Mouse (Mus musculus): ENCODE measurements at regions not wholly inside any gene's neighbourhood (a gene's known extent, or its start where the extent isn't known, plus 50 kb on each side); places are given as distances from the start of the nearest gene placed in this dataset.

DNA sequence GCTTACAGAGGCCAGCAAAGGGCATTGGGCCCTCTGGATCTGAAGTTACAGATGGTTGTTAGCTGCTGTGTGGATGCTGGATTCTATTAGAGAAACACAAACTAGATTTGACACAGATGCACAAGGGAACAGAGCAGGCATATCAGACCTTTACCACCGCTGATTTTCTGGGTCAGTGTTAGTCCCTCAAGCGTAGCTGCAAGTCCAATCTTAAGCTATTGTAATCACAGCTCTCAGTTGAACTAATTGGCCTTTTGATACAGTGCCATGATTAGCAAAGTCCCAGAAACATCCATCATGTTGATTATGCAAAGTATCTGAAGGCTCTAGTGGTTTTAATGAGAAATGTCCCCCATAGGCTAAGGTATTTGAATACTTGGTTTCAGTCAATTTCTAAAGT is 54.2 kb upstream of the Plppr5 start:
- no peak for ATAC-seq (replicated peaks; ENCODE audit: low read depth, poor library complexity, severe bottlenecking)

GRCm38 (mm10) chr3:117508090-117508489 is 66.5 kb upstream of the Plppr5 start:
- ATAC-seq (replicated peaks; ENCODE audit: low read depth, poor library complexity, severe bottlenecking), result 0 out of 2 replicates have a peak, but pooled peaks have one; percentile 22

- no peak for ATAC-seq (replicated peaks; ENCODE audit: low read depth, poor library complexity, severe bottlenecking)
Measured at GRCm38 (mm10) chr3:117506151-117506723, 68.4 kb upstream of the Plppr5 start.

DNA sequence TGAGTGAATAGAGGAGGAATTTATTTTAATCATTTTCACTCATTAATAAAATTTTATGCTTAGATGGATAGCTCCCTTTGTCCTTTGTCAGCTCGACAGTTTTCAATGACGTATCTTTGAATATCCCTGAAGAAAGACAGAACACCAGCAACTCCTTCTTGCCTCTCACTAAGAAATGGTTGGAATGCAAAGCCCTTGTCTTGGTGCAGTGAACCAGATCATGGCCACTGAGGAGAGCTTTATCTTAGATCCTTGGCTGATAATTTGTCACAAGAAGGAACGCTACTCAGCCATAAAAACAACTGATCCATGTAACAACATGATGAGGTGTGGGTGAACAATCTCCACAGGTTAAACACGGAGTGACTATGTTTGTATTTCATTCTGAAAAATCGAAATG is 73.5 kb upstream of the Plppr5 start:
- no peak for ATAC-seq (replicated peaks; ENCODE audit: low read depth, poor library complexity, severe bottlenecking)

GRCm38 (mm10) chr3:117498138-117498897 is 76.3 kb upstream of the Plppr5 start:
- peak; percentile 66 for ATAC-seq (replicated peaks; ENCODE audit: low read depth, poor library complexity, severe bottlenecking)

DNA sequence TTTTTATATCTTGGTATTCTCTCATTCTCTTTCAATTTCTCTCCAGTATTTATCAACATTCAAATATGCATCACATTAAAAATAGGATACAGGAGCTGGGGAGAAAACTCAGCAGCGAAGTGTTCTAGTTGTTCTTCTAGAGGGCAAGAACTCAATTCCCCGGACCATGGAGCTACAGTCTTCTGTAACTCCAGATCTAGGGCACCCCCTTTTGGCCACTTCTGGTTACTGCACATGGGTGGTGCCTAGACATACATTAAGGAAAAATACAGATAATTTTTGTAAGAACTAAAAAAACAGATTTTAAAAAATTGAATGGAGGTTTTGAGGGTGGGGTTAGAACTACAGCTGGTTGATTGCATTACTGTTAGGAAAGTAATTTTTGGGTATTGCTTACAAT is 80.5 kb upstream of the Plppr5 start:
- ATAC-seq (replicated peaks; ENCODE audit: low read depth, poor library complexity, severe bottlenecking), result peak; percentile 86

- ATAC-seq (replicated peaks; ENCODE audit: low read depth, poor library complexity, severe bottlenecking), result no peak
Measured at GRCm38 (mm10) chr3:117487281-117488027, 87.2 kb upstream of the Plppr5 start.

GRCm38 (mm10) chr3:117486351-117486750 is 88.3 kb upstream of the Plppr5 start:
- no peak for ATAC-seq (replicated peaks; ENCODE audit: low read depth, poor library complexity, severe bottlenecking)

GRCm38 (mm10) chr3:117480131-117480530 is 94.5 kb upstream of the Plppr5 start:
- ATAC-seq (replicated peaks; ENCODE audit: low read depth, poor library complexity, severe bottlenecking), result no peak

GRCm38 (mm10) chr3:117459507-117459906 is 98.8 kb upstream of the Plppr4 start:
- ATAC-seq (replicated peaks; ENCODE audit: low read depth, poor library complexity, severe bottlenecking), result no peak

DNA sequence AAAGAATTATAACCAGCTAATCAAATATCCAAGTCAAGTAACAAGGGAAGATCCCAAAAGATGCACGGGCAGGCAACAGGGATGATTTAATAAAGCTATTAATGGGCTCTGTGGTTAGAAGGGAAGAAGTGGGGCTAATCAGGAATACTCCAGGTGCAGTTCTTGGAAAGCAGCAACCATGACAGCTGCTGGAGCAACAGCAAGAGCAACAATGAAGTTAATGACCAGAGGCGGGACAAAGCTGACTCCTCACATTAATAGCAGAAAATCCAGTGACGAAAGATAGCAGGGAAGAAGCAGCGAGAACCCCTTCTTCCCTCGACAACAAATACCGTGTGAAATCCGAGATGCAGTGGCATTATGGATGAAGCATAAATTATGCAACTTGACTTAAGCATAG is 89.9 kb upstream of the Plppr4 start:
- ATAC-seq (replicated peaks; ENCODE audit: low read depth, poor library complexity, severe bottlenecking), result no peak

GRCm38 (mm10) chr3:117441887-117442286 is 81.2 kb upstream of the Plppr4 start:
- no peak for ATAC-seq (replicated peaks; ENCODE audit: low read depth, poor library complexity, severe bottlenecking)

DNA sequence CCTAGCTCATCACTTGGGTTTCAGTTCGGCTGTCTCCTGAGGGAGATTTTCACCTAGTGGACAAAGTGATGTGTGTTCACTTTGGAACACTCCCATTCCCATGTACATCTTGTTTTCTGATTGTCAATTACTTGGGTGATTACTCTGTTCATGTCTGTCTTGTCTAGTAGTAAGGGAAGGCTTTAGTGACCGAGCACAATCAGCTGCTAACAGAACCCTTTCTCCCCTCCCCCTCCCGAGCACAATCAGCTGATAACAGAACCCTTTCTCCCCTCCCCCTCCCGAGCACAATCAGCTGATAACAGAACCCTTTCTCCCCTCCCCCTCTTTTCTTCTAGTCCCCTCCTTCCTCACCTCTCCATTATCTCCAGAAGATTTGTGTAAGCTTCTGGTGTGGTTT is 79.6 kb upstream of the Plppr4 start:
- no peak for ATAC-seq (replicated peaks; ENCODE audit: low read depth, poor library complexity, severe bottlenecking)

DNA sequence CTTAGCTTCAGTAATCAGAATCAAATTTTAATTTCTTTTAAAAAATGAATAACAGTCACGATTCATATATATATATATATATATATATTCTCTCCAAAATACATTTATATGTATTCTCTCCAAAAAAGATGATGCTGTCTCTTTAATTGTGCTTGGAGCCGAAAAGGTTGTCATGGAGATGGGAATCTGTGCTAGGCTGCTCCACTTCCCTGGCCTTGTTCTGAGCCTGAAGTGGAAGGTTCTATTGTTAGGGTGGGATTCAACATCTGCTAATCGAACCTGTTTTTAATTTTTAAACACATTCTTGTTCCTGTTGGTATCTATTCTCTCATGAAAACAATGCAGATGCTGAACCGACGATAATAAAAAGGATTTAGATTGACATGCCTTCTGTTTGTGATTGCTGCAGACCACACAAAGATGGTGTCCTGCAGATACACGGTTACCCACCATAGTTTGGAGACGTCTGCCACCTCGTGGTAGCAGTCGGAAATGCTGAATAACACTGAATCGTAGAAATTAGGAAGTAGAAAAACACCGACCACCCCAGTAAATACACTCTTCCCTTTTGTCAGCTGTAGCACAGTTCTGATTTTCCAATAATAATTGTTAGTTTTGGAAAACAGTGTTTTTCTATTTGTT is 77.9 kb upstream of the Plppr4 start:
- peak; percentile 99 for ATAC-seq (replicated peaks; ENCODE audit: low read depth, poor library complexity, severe bottlenecking)

DNA sequence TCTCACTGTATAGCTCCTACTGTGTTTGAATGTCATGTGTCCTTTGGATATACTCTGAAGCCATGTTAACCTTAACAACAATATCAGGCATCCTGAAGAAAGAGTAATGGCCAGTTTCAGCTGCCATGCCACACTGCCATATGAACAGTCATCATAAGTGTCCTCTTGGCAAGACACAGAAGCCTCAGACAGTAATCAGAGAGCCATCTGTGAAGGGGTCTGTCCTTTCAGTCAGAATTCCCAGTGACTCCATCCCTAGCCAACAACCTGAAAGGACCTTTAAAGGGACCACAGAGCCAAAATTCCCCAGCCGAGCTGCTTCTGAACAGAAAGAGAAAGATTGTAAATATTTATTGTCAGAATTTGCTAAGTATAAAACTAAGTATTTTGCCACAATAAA is 63.9 kb upstream of the Plppr4 start:
- no peak for ATAC-seq (replicated peaks; ENCODE audit: low read depth, poor library complexity, severe bottlenecking)

GRCm38 (mm10) chr3:117412896-117413747 is 52.4 kb upstream of the Plppr4 start:
- no peak for ATAC-seq (replicated peaks; ENCODE audit: low read depth, poor library complexity, severe bottlenecking)
